Mouse (Mus musculus) thymus, adult 2 months (tissue): ENCODE results near the gene Palm.

Experiments
- CTCF ChIP-seq: fragments of 200-500 bp; IDR thresholded peaks from 2 replicates; pipeline ENCODE4 v1.5.1; 2012; ENCODE audit warnings: mild to moderate bottlenecking, control low read depth, low read length, moderate library complexity, borderline replicate concordance; ENCODE audit not compliant: control insufficient read depth, poor library complexity, insufficient read depth; ENCODE audit errors: extremely low read depth
- POLR2A ChIP-seq: fragments of 200-500 bp; IDR thresholded peaks from 2 replicates; pipeline ENCODE4 v1.6.1; 2012; ENCODE audit warnings: mild to moderate bottlenecking, low read length, control low read depth, moderate library complexity; ENCODE audit not compliant: control insufficient read depth, poor library complexity, insufficient read depth; ENCODE audit errors: extremely low read depth

DNA sequence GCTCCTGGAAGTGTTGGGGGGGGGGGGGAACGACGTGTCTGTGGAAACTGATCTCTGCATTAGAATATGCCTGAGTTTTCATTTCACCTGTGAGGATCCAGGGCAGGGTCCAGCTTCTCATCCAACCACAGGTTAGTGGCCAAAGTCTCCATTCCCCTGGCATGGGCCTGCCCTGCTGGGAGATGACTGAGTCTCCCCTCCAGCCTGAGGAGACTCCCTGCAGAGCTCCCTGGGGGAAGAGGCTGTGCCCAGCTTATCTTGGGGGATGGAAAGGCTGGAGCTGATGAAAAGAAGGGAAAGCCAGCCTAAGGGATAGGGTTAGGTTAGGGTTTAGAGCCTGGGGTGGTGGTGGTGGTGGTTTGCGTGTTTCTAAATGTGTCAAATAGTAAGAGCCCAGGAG, 8.5 kb downstream of the Palm start:
- TF ChIP-seq POLR2A (no peak), CTCF (no peak)
